Mouse (Mus musculus): ENCODE measurements around the gene Slc1a7. TPM values are rescaled to one million over a fixed set of nuclear protein-coding genes. Genes with fewer than 3 reads are reported as not detected.

Gene Slc1a7
- total and polyA plus RNA-seq, 2 experiments from 2014 or later, result 0.08 to 0.65 TPM

DNA sequence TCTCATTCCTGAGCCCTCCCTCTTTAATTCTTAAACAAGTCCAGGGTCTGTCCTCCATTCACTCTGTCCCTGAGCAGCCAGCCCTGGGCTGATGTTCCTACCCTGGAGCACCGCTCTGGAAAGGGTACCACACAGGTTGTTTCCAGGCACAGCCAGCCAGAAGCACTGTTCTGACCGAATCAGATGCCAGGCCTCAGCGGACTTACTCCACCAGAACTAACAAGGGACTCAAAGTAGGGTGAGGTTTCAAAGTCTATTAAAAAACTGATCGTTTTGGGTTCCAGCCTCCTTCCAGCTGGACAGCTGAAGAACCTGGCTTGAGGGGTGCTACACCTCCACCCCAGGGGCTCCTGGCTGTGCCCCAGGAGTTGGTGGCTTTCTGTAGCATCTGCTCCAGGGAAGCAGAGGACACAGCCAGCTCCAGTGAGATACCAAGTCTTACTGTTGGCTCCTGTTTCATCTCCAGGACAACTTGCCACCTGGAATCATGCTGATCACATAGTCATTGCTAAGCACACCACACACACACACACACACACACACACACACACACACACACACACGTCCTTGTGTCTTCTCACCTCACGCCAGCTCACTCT, 12.0 kb downstream of the Slc1a7 start:
- Histone ChIP-seq H3K4me2 (ENCODE audit: low read depth, low read length) (no peak overlapping the region), H3K4me1 (ENCODE audit: control insufficient read depth, insufficient read depth) (no peaks in the 10 kb centered on the region), H3K4me3 (ENCODE audit: low read depth, low read length) (no peak overlapping the region), H3K9me3 (replicated peaks; ENCODE audit: control insufficient read depth, low read length) (no peaks in the 10 kb centered on the region), H3K27ac (ENCODE audit: low read depth) (no peak overlapping the region), H3K9ac (replicated peaks; ENCODE audit: low read depth, low read length) (no peak overlapping the region), H3K36me3 (replicated peaks; ENCODE audit: control insufficient read depth, insufficient read depth, low read length) (no peaks in the 10 kb centered on the region), H3K27me3 (ENCODE audit: control insufficient read depth, insufficient read depth, low read length) (no peaks in the 10 kb centered on the region)
- DNase-seq (ENCODE audit: low spot score), result no peak
- TF ChIP-seq EP300 (IDR thresholded peaks at IDR 0.05; ENCODE audit: low read depth) (no peak), CTCF (IDR thresholded peaks at IDR 0.05; ENCODE audit: low read depth) (no peak)
- ATAC-seq (ENCODE audit: insufficient read depth, low read depth), result no peak
- WGBS, result 81% methylated on average over 6 of the region's 6 CpGs

DNA sequence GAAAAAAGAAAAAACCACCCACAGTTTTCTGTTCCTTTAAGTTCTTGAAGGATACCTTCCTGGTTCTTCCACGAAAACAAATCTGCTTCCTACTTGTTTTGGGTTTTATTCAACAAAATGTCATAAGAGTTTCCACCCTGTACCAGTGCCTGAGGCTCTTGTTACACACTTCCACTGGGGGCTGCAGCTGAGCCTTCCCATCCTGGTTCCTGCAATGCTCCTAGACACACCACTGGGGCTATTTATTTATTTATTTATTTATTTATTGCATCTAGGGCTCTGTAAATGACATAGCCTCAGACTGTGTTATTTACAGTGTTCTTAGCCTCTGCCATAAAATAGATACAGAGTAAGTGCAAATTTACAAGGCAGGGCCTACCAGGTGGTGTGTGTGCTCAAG, 15.6 kb downstream of the Slc1a7 start:
- Histone ChIP-seq H3K27me3 (ENCODE audit: control insufficient read depth, insufficient read depth, low read length) (no peaks in the 10 kb centered on the region), H3K4me3 (ENCODE audit: low read depth, low read length) (no peak overlapping the region), H3K4me1 (ENCODE audit: control insufficient read depth, insufficient read depth) (no peaks in the 10 kb centered on the region), H3K9me3 (replicated peaks; ENCODE audit: control insufficient read depth, low read length) (no peaks in the 10 kb centered on the region), H3K4me2 (ENCODE audit: low read depth, low read length) (no peak overlapping the region), H3K9ac (replicated peaks; ENCODE audit: low read depth, low read length) (no peak overlapping the region), H3K27ac (ENCODE audit: low read depth) (no peak overlapping the region), H3K36me3 (replicated peaks; ENCODE audit: control insufficient read depth, insufficient read depth, low read length) (no peaks in the 10 kb centered on the region)
- ATAC-seq (ENCODE audit: insufficient read depth, low read depth), result no peak
- no peak for DNase-seq (ENCODE audit: low spot score)
- WGBS, result 79% methylated on average over 1 of the region's 1 CpGs
- TF ChIP-seq CTCF (IDR thresholded peaks at IDR 0.05; ENCODE audit: low read depth) (no peak), EP300 (IDR thresholded peaks at IDR 0.05; ENCODE audit: low read depth) (no peak)

DNA sequence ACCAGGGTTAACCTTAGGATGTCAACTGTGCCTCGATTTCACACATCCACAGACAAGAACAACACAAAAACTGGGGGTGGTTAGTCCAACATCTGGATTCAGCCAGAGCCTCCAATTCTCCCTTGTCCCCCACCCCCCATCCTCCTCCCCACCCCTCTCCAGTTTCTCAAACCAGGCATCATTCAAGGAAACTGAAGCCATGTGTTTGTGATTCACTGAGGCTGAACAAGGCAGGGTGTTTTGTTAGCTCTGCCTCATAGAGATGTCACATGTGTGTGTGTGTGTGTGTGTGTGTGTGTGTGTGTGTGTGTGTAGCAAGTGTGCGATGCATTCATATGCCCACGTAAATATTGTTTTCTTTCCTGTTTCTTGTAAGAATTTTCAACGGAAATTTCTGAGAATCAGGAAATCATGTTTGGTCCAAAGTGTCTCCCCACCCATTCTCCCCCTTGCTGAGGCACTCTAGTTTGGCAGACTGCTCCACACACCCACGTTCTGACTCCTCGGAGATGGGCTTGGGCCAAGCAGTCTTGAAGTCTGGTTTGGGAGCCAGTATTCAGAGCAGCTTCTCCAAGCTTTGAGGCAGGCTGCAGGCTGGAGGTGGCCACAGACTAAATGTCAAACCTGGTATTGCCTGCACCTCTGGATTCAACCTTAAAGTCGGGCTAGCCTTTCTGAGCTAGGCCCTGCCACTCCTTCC, 16.3 kb downstream of the Slc1a7 start:
- no peaks in the 10 kb centered on the region for H3K36me3 ChIP-seq (replicated peaks; ENCODE audit: control insufficient read depth, insufficient read depth, low read length)
- ATAC-seq (ENCODE audit: insufficient read depth, low read depth) (peak; percentile 54; the same call in 1 of the 2 replicates), DNase-seq (ENCODE audit: low spot score) (no peak)
- H3K27me3 ChIP-seq (ENCODE audit: control insufficient read depth, insufficient read depth, low read length), result no peaks in the 10 kb centered on the region
- H3K9ac ChIP-seq (replicated peaks; ENCODE audit: low read depth, low read length), result no peak overlapping the region
- no peak overlapping the region for H3K4me2 ChIP-seq (ENCODE audit: low read depth, low read length)
- H3K4me1 ChIP-seq (ENCODE audit: control insufficient read depth, insufficient read depth), result no peaks in the 10 kb centered on the region
- 51% methylated on average over 7 of the region's 7 CpGs for WGBS
- no peak overlapping the region for H3K27ac ChIP-seq (ENCODE audit: low read depth)
- no peak for TF ChIP-seq EP300 (IDR thresholded peaks at IDR 0.05; ENCODE audit: low read depth)
- no peak for TF ChIP-seq CTCF (IDR thresholded peaks at IDR 0.05; ENCODE audit: low read depth)
- H3K4me3 ChIP-seq (ENCODE audit: low read depth, low read length), result no peak overlapping the region
- H3K9me3 ChIP-seq (replicated peaks; ENCODE audit: control insufficient read depth, low read length), result no peaks in the 10 kb centered on the region

DNA sequence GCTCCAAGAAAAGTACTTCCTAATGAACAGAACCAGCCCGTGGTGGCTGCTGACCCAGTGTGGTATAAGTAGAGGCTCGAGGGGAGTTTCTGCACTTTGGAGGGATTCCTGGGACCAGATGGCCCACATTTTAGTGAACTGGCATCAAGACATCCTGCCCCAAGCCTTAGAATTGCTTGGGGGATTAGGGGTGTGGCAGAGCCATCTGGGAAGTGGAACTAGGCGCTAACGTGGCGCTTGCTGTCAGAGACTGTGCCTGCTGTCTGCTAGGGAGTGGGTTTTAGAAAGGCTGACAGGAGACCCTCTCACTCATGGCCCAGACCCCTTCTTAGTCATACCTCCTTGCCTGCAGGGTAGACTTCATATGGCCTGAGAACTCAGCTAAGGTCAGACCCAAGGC, 17.7 kb downstream of the Slc1a7 start:
- DNase-seq (ENCODE audit: low spot score) (no peak), ATAC-seq (ENCODE audit: insufficient read depth, low read depth) (no peak)
- Histone ChIP-seq H3K27ac (ENCODE audit: low read depth) (no peak overlapping the region), H3K27me3 (ENCODE audit: control insufficient read depth, insufficient read depth, low read length) (no peaks in the 10 kb centered on the region), H3K4me1 (ENCODE audit: control insufficient read depth, insufficient read depth) (no peaks in the 10 kb centered on the region), H3K4me2 (ENCODE audit: low read depth, low read length) (no peak overlapping the region), H3K4me3 (ENCODE audit: low read depth, low read length) (no peak overlapping the region), H3K9ac (replicated peaks; ENCODE audit: low read depth, low read length) (no peak overlapping the region), H3K9me3 (replicated peaks; ENCODE audit: control insufficient read depth, low read length) (no peaks in the 10 kb centered on the region), H3K36me3 (replicated peaks; ENCODE audit: control insufficient read depth, insufficient read depth, low read length) (no peaks in the 10 kb centered on the region)
- WGBS, result 88% methylated on average over 5 of the region's 5 CpGs
- TF ChIP-seq EP300 (IDR thresholded peaks at IDR 0.05; ENCODE audit: low read depth) (no peak), CTCF (IDR thresholded peaks at IDR 0.05; ENCODE audit: low read depth) (no peak)

DNA sequence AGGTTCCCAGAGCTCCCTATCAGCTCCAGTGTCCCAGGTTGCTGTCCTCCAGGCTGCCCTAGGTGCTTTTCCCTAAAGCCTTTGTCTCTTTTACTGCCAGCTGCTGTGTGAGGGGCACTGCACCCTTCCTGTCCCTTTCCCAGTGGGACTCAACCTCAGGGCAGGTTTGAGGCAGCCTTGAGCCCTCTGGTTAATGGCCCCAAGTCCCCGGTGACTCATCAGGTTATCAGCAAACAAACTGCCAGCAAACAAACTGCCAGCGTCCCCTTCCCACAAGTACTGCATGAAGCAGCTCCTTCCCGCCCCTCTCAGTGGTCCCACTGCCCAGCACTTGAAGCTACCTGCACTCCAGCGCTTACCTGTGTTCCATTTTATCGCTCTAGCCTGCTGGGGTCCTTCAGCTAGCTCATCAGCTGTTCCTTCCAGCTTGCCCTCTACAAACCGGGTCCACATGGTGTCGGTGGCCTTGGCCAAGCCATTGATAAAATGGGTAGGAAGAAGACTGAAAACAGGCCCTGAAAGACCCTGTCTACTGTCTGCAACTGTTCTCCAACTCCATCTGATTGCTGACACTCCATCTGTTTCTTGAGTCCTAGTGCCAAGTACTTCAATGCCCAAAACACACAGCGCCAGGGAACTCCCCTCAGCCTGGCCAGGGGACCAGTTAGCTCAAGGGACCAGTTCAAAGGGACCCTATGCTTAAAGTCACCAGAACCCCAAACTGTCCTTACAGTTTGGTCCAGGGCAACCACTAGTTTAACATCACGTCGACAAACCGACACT, 18.4 kb downstream of the Slc1a7 start:
- H3K4me2 ChIP-seq (ENCODE audit: low read depth, low read length), result no peak overlapping the region
- WGBS, result 82% methylated on average over 11 of the region's 11 CpGs
- DNase-seq (ENCODE audit: low spot score) (no peak), ATAC-seq (ENCODE audit: insufficient read depth, low read depth) (no peak)
- no peaks in the 10 kb centered on the region for H3K36me3 ChIP-seq (replicated peaks; ENCODE audit: control insufficient read depth, insufficient read depth, low read length)
- H3K4me1 ChIP-seq (ENCODE audit: control insufficient read depth, insufficient read depth), result peaks cover 3% of the 10 kb centered on the region
- H3K27ac ChIP-seq (ENCODE audit: low read depth), result no peak overlapping the region
- TF ChIP-seq EP300 (IDR thresholded peaks at IDR 0.05; ENCODE audit: low read depth), result no peak
- no peak for TF ChIP-seq CTCF (IDR thresholded peaks at IDR 0.05; ENCODE audit: low read depth)
- no peaks in the 10 kb centered on the region for H3K27me3 ChIP-seq (ENCODE audit: control insufficient read depth, insufficient read depth, low read length)
- H3K9me3 ChIP-seq (replicated peaks; ENCODE audit: control insufficient read depth, low read length), result no peaks in the 10 kb centered on the region
- H3K9ac ChIP-seq (replicated peaks; ENCODE audit: low read depth, low read length), result no peak overlapping the region
- no peak overlapping the region for H3K4me3 ChIP-seq (ENCODE audit: low read depth, low read length)

Data from heart, postnatal 0 days (tissue).